Mouse (Mus musculus): Measurements from ENCODE around the gene Mcf2l.

Gene Mcf2l

GRCm38 (mm10) chr8:12915187-12916006 is 41.8 kb downstream of the Mcf2l start:
- no peak for DNase-seq

- no peak for DNase-seq
Measured at GRCm38 (mm10) chr8:12916156-12916900, 42.7 kb downstream of the Mcf2l start.

- DNase-seq = no peak
Measured at GRCm38 (mm10) chr8:12917029-12917428, 43.4 kb downstream of the Mcf2l start.

- DNase-seq = peak; percentile 73
Measured at GRCm38 (mm10) chr8:12917831-12918230, 44.2 kb downstream of the Mcf2l start.

GRCm38 (mm10) chr8:12920599-12920998 is 47.0 kb downstream of the Mcf2l start:
- DNase-seq = no peak

GRCm38 (mm10) chr8:12925051-12925450 is 51.4 kb downstream of the Mcf2l start:
- no peak for DNase-seq

GRCm38 (mm10) chr8:12925941-12926381 is 52.4 kb downstream of the Mcf2l start:
- DNase-seq = peak; percentile 84

GRCm38 (mm10) chr8:12927204-12927983 is 53.8 kb downstream of the Mcf2l start:
- peak; percentile 88 for DNase-seq

GRCm38 (mm10) chr8:12928033-12928432 is 54.4 kb downstream of the Mcf2l start:
- no peak for DNase-seq

- no peak for DNase-seq
Measured at GRCm38 (mm10) chr8:12928931-12929330, 55.3 kb downstream of the Mcf2l start.

- peak; percentile 66 for DNase-seq
Measured at GRCm38 (mm10) chr8:12930290-12930689, 56.7 kb downstream of the Mcf2l start.

GRCm38 (mm10) chr8:12931426-12931825 is 57.8 kb downstream of the Mcf2l start:
- no peak for DNase-seq

- no peak for DNase-seq
Measured at GRCm38 (mm10) chr8:12932520-12932919, 58.9 kb downstream of the Mcf2l start.

GRCm38 (mm10) chr8:12933765-12934164 is 60.2 kb downstream of the Mcf2l start:
- no peak for DNase-seq

- no peak for DNase-seq
Measured at GRCm38 (mm10) chr8:12934453-12935043, 60.9 kb downstream of the Mcf2l start.

GRCm38 (mm10) chr8:12940549-12940948 is 66.9 kb downstream of the Mcf2l start:
- no peak for DNase-seq

- DNase-seq = no peak
Measured at GRCm38 (mm10) chr8:12941161-12941926, 67.7 kb downstream of the Mcf2l start.

GRCm38 (mm10) chr8:12947604-12948573 is 74.3 kb downstream of the Mcf2l start:
- DNase-seq = no peak

- no peak for DNase-seq
Measured at GRCm38 (mm10) chr8:12948574-12948961, 75.0 kb downstream of the Mcf2l start.

GRCm38 (mm10) chr8:12951051-12951630 is 77.5 kb downstream of the Mcf2l start:
- no peak for DNase-seq

Measured in kidney, adult 9 months (tissue).